Mouse (Mus musculus) myocyte (in vitro differentiated cells): ENCODE measurements around the gene Dock1. TPM values are rescaled to one million over a fixed set of nuclear protein-coding genes. Genes with fewer than 3 reads are reported as not detected.

ENCODE experiments used
- H3K27me3 ChIP-seq: one replicate; pipeline ENCODE4 v1.6.1; 2011; ENCODE audit not compliant: control insufficient read depth, insufficient read depth, insufficient read length
- H3K36me3 ChIP-seq: one replicate; pipeline ENCODE4 v1.6.1; 2011; ENCODE audit not compliant: control insufficient read depth, insufficient read depth
- H3K4me2 ChIP-seq: one replicate; pipeline ENCODE4 v1.6.1; 2011; ENCODE audit warnings: low read depth, control low read depth
- H3K4me3 ChIP-seq: one replicate; pipeline ENCODE4 v1.5.1; 2011; ENCODE audit warnings: mild to moderate bottlenecking, control low read depth, moderate library complexity
- H3K79me2 ChIP-seq: one replicate; pipeline ENCODE4 v1.6.1; 2011; ENCODE audit not compliant: control insufficient read depth, insufficient read depth
- H3ac ChIP-seq: one replicate; pipeline ENCODE4 v1.6.1; 2011; ENCODE audit not compliant: control insufficient read depth, insufficient read length
- CEBPB ChIP-seq: IDR thresholded peaks from 2 replicates; pipeline ENCODE4 v1.6.1; 2011; ENCODE audit warnings: mild to moderate bottlenecking, moderate library complexity; ENCODE audit not compliant: poor library complexity, insufficient read depth, severe bottlenecking
- E2F4 ChIP-seq: IDR thresholded peaks from one replicate; pipeline ENCODE4 v1.6.1; 2011; ENCODE audit warnings: mild to moderate bottlenecking, control low read depth, moderate library complexity; ENCODE audit not compliant: insufficient read depth
- MAX ChIP-seq: IDR thresholded peaks from one replicate; pipeline ENCODE4 v1.6.1; 2011; ENCODE audit warnings: low read depth, mild to moderate bottlenecking, control low read depth
- MYOD1 ChIP-seq, 3 experiments: IDR thresholded peaks; one replicate each; pipeline ENCODE4 v1.6.1; 2011; ENCODE audit warnings: control low read depth in 2 of 3, low read depth in 2 of 3, mild to moderate bottlenecking in 2 of 3, moderate library complexity in 1 of 3; ENCODE audit not compliant: insufficient read length in 2 of 3, control insufficient read depth in 1 of 3
- MYOG ChIP-seq, 3 experiments: IDR thresholded peaks; one replicate each; pipeline ENCODE4 v1.6.1; 2011; ENCODE audit warnings: control low read depth in 2 of 3, low read depth in 2 of 3, mild to moderate bottlenecking in 2 of 3; ENCODE audit not compliant: insufficient read length in 2 of 3, control insufficient read depth in 1 of 3, insufficient read depth in 1 of 3
- POLR2A ChIP-seq: IDR thresholded peaks from one replicate; pipeline ENCODE4 v1.6.1; 2011; ENCODE audit warnings: low read depth, mild to moderate bottlenecking, control low read depth, moderate library complexity; ENCODE audit not compliant: insufficient read length
- POLR2AphosphoS2 ChIP-seq: IDR thresholded peaks from one replicate; pipeline ENCODE4 v1.6.1; 2011; ENCODE audit warnings: low read depth, control low read depth; ENCODE audit not compliant: insufficient read length
- REST ChIP-seq: IDR thresholded peaks from one replicate; pipeline ENCODE4 v1.6.1; 2011; ENCODE audit warnings: mild to moderate bottlenecking, control low read depth, moderate library complexity; ENCODE audit not compliant: insufficient read depth, insufficient read length
- SRF ChIP-seq: IDR thresholded peaks from one replicate; pipeline ENCODE4 v1.6.1; 2011; ENCODE audit warnings: low read depth; ENCODE audit not compliant: control insufficient read depth, insufficient read length
- TCF12 ChIP-seq: IDR thresholded peaks from one replicate; pipeline ENCODE4 v1.6.1; 2011; ENCODE audit warnings: mild to moderate bottlenecking, control low read depth; ENCODE audit not compliant: poor library complexity, insufficient read depth, severe bottlenecking
- TCF3 ChIP-seq: IDR thresholded peaks from one replicate; pipeline ENCODE4 v1.6.1; 2011; ENCODE audit warnings: low read depth, control low read depth; ENCODE audit not compliant: insufficient read length
- USF1 ChIP-seq: IDR thresholded peaks from one replicate; pipeline ENCODE4 v1.6.1; 2011; ENCODE audit warnings: low read depth, mild to moderate bottlenecking, control low read depth, moderate library complexity
- polyA plus RNA-seq: library from polyadenylated mRNA; unstranded; fragments of >200 nt; fragmentation: generic; extraction: Trizol; gene quantifications from one replicate; pipeline ENCODE4 v1.2.1, GENCODE M21; 2012; ENCODE audit warnings: missing spikeins

Dock1 gene
- polyA plus RNA-seq, 1 experiment, result 6.2 TPM

DNA sequence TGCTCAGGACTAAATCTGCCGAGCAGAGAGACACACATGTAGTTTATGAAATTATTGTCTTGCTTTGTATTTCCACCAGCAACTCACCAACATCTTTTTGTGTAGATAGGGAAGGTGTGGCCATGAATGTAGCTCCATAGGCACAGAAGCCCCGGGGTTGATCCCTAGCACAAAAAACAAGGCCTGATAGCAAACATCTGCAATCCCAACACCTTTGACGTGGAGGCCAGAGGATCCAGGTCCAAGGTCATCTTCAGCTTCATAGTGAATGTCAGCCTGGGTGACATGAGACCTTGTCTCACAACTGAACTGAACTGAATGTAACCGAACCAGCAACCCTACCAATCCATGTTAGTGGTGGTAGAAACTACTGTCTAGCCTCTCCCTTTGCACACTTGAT is 116.7 kb downstream of the Dock1 start:
- Histone ChIP-seq H3K36me3 (peaks cover 14% of the 10 kb centered on the region), H3K27me3 (no peaks in the 10 kb centered on the region)
- TF ChIP-seq MYOG (IDR thresholded peaks at IDR 0.05; ENCODE audit: control insufficient read depth in 1 of 3, insufficient read depth in 1 of 3, insufficient read length in 2 of 3, low read depth in 2 of 3) (no peak), REST (no peak)

DNA sequence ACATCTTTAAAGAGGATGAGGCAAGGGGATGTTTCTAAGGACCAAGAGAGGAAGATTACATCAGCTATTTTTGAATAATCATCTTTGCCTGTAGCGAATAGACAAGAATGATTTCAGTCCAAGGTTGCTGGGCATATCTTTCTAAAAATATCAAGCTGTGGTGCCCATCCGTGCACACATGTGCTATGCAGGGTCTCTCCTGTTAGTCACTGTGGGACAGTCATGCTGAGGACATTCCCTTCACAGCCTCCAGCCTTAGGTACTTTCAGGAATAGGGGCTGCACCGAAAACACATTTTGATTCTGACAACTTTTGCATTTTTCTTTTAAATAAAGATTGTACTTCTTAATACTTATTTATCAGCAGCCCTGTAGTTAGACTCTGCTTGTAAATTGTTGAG is 124.4 kb downstream of the Dock1 start:
- TF ChIP-seq TCF3 (no peak), MYOG (IDR thresholded peaks at IDR 0.05; ENCODE audit: control insufficient read depth in 1 of 3, insufficient read depth in 1 of 3, insufficient read length in 2 of 3, low read depth in 2 of 3) (no peak), MAX (no peak), CEBPB (no peak), TCF12 (no peak), MYOD1 (IDR thresholded peaks at IDR 0.05; ENCODE audit: control insufficient read depth in 1 of 3, insufficient read length in 2 of 3, low read depth in 2 of 3) (no peak), SRF (no peak)
- no peaks in the 10 kb centered on the region for H3K27me3 ChIP-seq

More for the DNA sequence above, 116.7 kb downstream of the Dock1 start:
- Histone ChIP-seq H3K4me3 (no peak overlapping the region), H3K79me2 (no peaks in the 10 kb centered on the region), H3ac (no peak overlapping the region), H3K4me2 (no peak overlapping the region)

DNA sequence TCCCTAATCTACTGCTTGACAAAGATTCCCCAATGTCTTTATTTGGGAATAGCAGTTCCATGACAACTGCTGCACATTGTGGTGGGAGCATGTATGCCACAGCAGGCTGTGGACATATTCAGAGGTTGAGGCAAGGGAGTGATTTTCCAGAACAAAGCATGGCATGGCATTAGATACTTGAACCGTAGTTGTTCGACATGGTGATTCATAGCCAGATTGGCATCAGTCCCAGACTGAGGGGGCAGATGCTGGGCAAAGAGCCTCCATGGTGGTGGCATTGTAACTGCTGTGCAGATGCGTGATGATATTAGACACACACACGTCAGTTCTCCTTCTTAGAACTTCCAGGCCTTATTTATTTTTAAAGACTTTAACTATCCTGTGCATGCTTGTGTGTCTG is 129.6 kb downstream of the Dock1 start:
- TF ChIP-seq MYOG (IDR thresholded peaks at IDR 0.05; ENCODE audit: control insufficient read depth in 1 of 3, insufficient read depth in 1 of 3, insufficient read length in 2 of 3, low read depth in 2 of 3) (peak in 1 of 3 experiments; percentile 2), CEBPB (no peak), MYOD1 (IDR thresholded peaks at IDR 0.05; ENCODE audit: control insufficient read depth in 1 of 3, insufficient read length in 2 of 3, low read depth in 2 of 3) (peak in 1 of 3 experiments; percentile 37)
- Histone ChIP-seq H3K4me3 (no peak overlapping the region), H3K36me3 (no peaks in the 10 kb centered on the region), H3ac (no peak overlapping the region), H3K79me2 (no peaks in the 10 kb centered on the region), H3K4me2 (peak overlapping the region; percentile 61), H3K27me3 (no peaks in the 10 kb centered on the region)

More for the DNA sequence above, 124.4 kb downstream of the Dock1 start:
- Histone ChIP-seq H3K4me3 (no peak overlapping the region), H3K36me3 (peaks cover 12% of the 10 kb centered on the region), H3K79me2 (no peaks in the 10 kb centered on the region), H3ac (no peak overlapping the region), H3K4me2 (no peak overlapping the region)

DNA sequence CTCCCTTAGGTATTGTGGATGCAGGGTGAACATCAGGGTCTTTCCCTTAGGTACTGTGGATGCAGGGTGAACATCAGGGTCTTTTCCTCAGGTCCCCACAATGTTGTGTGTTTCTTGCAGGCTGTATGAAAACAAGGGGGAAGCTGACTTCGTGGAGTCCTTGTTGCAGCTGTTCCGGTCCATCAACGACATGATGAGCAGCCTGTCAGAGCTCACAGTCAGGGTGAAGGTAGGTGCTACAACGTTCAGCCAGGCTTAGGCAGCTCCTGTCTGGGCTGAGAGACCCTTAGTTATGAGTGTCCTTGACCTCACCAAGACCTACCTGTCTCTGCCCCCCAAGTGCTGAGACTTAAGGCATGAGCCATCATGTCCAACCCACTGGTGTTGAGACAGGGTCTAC is 134.0 kb downstream of the Dock1 start:
- no peaks in the 10 kb centered on the region for H3K27me3 ChIP-seq
- H3ac ChIP-seq, result no peak overlapping the region
- no peak overlapping the region for H3K4me3 ChIP-seq
- TF ChIP-seq MYOD1 (IDR thresholded peaks at IDR 0.05; ENCODE audit: control insufficient read depth in 1 of 3, insufficient read length in 2 of 3, low read depth in 2 of 3), result peak; percentile 19 to 92 (median 76)
- no peak for TF ChIP-seq TCF3
- no peaks in the 10 kb centered on the region for H3K79me2 ChIP-seq
- no peaks in the 10 kb centered on the region for H3K36me3 ChIP-seq
- no peak overlapping the region for H3K4me2 ChIP-seq

DNA sequence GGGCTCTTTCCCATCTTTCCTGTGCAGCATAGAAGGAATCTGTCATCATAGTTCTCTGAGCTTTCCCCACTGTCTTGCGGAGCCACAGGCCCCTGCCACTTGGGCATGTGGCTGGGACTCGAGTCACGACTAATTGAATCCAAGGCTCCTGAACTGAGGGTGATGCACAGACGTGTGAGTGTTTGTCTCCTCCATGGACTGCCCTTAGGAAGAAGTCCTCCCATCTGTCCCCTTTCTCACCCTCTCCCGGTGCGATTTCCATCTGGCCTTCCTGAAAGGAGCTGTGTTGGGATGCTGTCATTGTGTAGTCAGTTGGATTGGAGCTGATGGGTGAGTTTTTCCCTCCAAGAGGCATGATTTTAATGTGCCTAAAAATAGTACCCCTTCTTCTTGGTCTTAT is 136.3 kb downstream of the Dock1 start:
- H3K4me2 ChIP-seq, result no peak overlapping the region
- H3K4me3 ChIP-seq, result no peak overlapping the region
- TF ChIP-seq SRF, result no peak
- TF ChIP-seq MYOD1 (IDR thresholded peaks at IDR 0.05; ENCODE audit: control insufficient read depth in 1 of 3, insufficient read length in 2 of 3, low read depth in 2 of 3), result no peak
- TF ChIP-seq REST, result no peak
- TF ChIP-seq TCF12, result no peak
- TF ChIP-seq POLR2A, result no peak
- no peak for TF ChIP-seq CEBPB
- TF ChIP-seq MYOG (IDR thresholded peaks at IDR 0.05; ENCODE audit: control insufficient read depth in 1 of 3, insufficient read depth in 1 of 3, insufficient read length in 2 of 3, low read depth in 2 of 3), result no peak
- no peak for TF ChIP-seq POLR2AphosphoS2
- TF ChIP-seq MAX, result no peak
- TF ChIP-seq USF1, result no peak
- no peak for TF ChIP-seq E2F4
- no peak for TF ChIP-seq TCF3
- H3K36me3 ChIP-seq, result no peaks in the 10 kb centered on the region
- no peak overlapping the region for H3ac ChIP-seq
- no peaks in the 10 kb centered on the region for H3K79me2 ChIP-seq
- H3K27me3 ChIP-seq, result no peaks in the 10 kb centered on the region

DNA sequence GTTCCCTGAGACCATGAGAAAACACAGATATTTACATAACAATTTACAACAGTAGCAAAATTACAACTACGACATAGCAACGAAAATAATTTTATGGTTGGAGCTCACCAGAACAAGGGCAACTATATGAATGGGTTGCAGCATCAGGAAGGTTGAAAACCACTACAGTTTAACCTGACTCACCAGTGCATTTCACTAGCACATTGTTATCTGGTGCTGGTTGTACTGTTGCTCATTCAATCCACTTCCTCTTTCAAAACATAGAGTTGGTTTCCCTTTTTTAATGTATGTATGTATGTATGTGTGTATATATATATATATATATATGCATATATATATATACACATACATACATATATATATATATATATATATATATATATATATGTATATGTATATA is 138.0 kb downstream of the Dock1 start:
- no peak for TF ChIP-seq MYOD1 (IDR thresholded peaks at IDR 0.05; ENCODE audit: control insufficient read depth in 1 of 3, insufficient read length in 2 of 3, low read depth in 2 of 3)
- no peaks in the 10 kb centered on the region for H3K79me2 ChIP-seq
- H3K36me3 ChIP-seq, result no peaks in the 10 kb centered on the region
- H3K4me3 ChIP-seq, result no peak overlapping the region
- H3ac ChIP-seq, result no peak overlapping the region
- no peak overlapping the region for H3K4me2 ChIP-seq
- no peaks in the 10 kb centered on the region for H3K27me3 ChIP-seq
